Mouse (Mus musculus) right cerebral cortex, postnatal 4 days (tissue): ENCODE results near the gene Cdk19.
"Not testable (repeated sequence)": the region's sequence is repeated elsewhere in the genome, so short reads cannot be mapped to it uniquely, and the experiment has no call there.

ENCODE experiments used
- DNase-seq: peaks from one replicate; pipeline ENCODE4 v3.0.0-alpha.2; 2022

Cdk19 gene

GRCm38 (mm10) chr10:40399328-40399727 lies 60.0 kb downstream of the Cdk19 start:
- no peak for DNase-seq

- DNase-seq: no peak
Measured at GRCm38 (mm10) chr10:40400293-40400692, 60.9 kb downstream of the Cdk19 start.

GRCm38 (mm10) chr10:40406655-40407054 lies 67.3 kb downstream of the Cdk19 start:
- DNase-seq: no peak

GRCm38 (mm10) chr10:40409336-40409735 lies 70.0 kb downstream of the Cdk19 start:
- DNase-seq: no peak

- no peak for DNase-seq
Measured at GRCm38 (mm10) chr10:40411370-40411769, 72.0 kb downstream of the Cdk19 start.

GRCm38 (mm10) chr10:40416944-40417343 lies 77.6 kb downstream of the Cdk19 start:
- peak; percentile 50 for DNase-seq

GRCm38 (mm10) chr10:40419841-40420240 lies 80.5 kb downstream of the Cdk19 start:
- DNase-seq: no peak

GRCm38 (mm10) chr10:40420703-40421102 lies 81.3 kb downstream of the Cdk19 start:
- no peak for DNase-seq

GRCm38 (mm10) chr10:40421724-40422123 lies 82.4 kb downstream of the Cdk19 start:
- no peak for DNase-seq

GRCm38 (mm10) chr10:40422696-40423095 lies 83.3 kb downstream of the Cdk19 start:
- DNase-seq: no peak

- DNase-seq: not testable (repeated sequence)
Measured at GRCm38 (mm10) chr10:40424428-40424827, 85.1 kb downstream of the Cdk19 start.

- DNase-seq: no peak
Measured at GRCm38 (mm10) chr10:40425243-40426095, 86.1 kb downstream of the Cdk19 start.

GRCm38 (mm10) chr10:40426096-40426450 lies 86.7 kb downstream of the Cdk19 start:
- DNase-seq: no peak

- no peak for DNase-seq
Measured at GRCm38 (mm10) chr10:40428633-40429032, 89.3 kb downstream of the Cdk19 start.

- no peak for DNase-seq
Measured at GRCm38 (mm10) chr10:40429081-40429480, 89.7 kb downstream of the Cdk19 start.

- DNase-seq: no peak
Measured at GRCm38 (mm10) chr10:40430209-40430608, 90.8 kb downstream of the Cdk19 start.

- no peak for DNase-seq
Measured at GRCm38 (mm10) chr10:40431957-40432356, 92.6 kb downstream of the Cdk19 start.

GRCm38 (mm10) chr10:40432375-40432774 lies 93.0 kb downstream of the Cdk19 start:
- no peak for DNase-seq

- DNase-seq: no peak
Measured at GRCm38 (mm10) chr10:40435402-40435801, 96.0 kb downstream of the Cdk19 start.

GRCm38 (mm10) chr10:40437117-40437516 lies 97.8 kb downstream of the Cdk19 start:
- DNase-seq: no peak

- DNase-seq: no peak
Measured at GRCm38 (mm10) chr10:40440740-40441139, 101.4 kb downstream of the Cdk19 start.

- no peak for DNase-seq
Measured at GRCm38 (mm10) chr10:40442076-40442475, 102.7 kb downstream of the Cdk19 start.

- no peak for DNase-seq
Measured at GRCm38 (mm10) chr10:40443371-40443770, 104.0 kb downstream of the Cdk19 start.

- DNase-seq: no peak
Measured at GRCm38 (mm10) chr10:40443806-40444357, 104.5 kb downstream of the Cdk19 start.

GRCm38 (mm10) chr10:40444586-40444985 lies 105.2 kb downstream of the Cdk19 start:
- no peak for DNase-seq
